Mouse (Mus musculus) intestine, embryonic 16.5 days (tissue): ENCODE measurements around the gene Rnh1. TPM values are rescaled to one million over a fixed set of nuclear protein-coding genes. Genes with fewer than 3 reads are reported as not detected.

Experiments
- ATAC-seq: fragments of 200-750 bp; cut with Nextera tagmentation; 2 replicates; pipeline ENCODE4 v1.8.0; 2017; ENCODE audit warnings: moderate TSS enrichment, moderate library complexity
- H3K27ac ChIP-seq: fragments of 300-500 bp; sonication (generic); 2 replicates; pipeline ENCODE4 v1.5.1; 2014; ENCODE audit warnings: mild to moderate bottlenecking, low read length
- H3K27me3 ChIP-seq: fragments of 300-500 bp; sonication (generic); replicated peaks from 2 replicates; pipeline ENCODE4 v1.6.1; 2014; ENCODE audit warnings: low read length, control low read depth, mixed read lengths; ENCODE audit not compliant: control insufficient read depth, insufficient read depth
- H3K36me3 ChIP-seq: fragments of 300-500 bp; sonication (generic); 2 replicates; pipeline ENCODE4 v1.6.1; 2014; ENCODE audit warnings: low read length, control low read depth; ENCODE audit not compliant: control insufficient read depth, insufficient read depth
- H3K4me1 ChIP-seq: fragments of 300-500 bp; sonication (generic); 2 replicates; pipeline ENCODE4 v1.6.1; 2014; ENCODE audit warnings: low read length, control low read depth, mixed read lengths; ENCODE audit not compliant: control insufficient read depth, insufficient read depth
- H3K4me2 ChIP-seq: fragments of 300-500 bp; sonication (generic); 2 replicates; pipeline ENCODE4 v1.6.1; 2014; ENCODE audit warnings: low read depth, low read length, control low read depth
- H3K4me3 ChIP-seq: fragments of 300-500 bp; sonication (generic); 2 replicates; pipeline ENCODE4 v1.5.1; 2014; ENCODE audit warnings: mild to moderate bottlenecking, low read length
- H3K9ac ChIP-seq: fragments of 300-500 bp; sonication (generic); 2 replicates; pipeline ENCODE4 v1.6.1; 2014; ENCODE audit warnings: low read depth, low read length
- H3K9me3 ChIP-seq: fragments of 300-500 bp; sonication (generic); 2 replicates; pipeline ENCODE4 v1.6.1; 2016; ENCODE audit warnings: low read length, control low read depth; ENCODE audit not compliant: control insufficient read depth
- WGBS: fragments of 180-500 bp; shearing (Covaris S2); extraction: QIAGEN DNeasy Blood & Tissue Kit; methylation state at CpG from one replicate; pipeline ENCODE4 v1.1.7; 2014; 5-methylcytosine and 5-hydroxymethylcytosine counted together
- polyA plus RNA-seq: library from polyadenylated mRNA; unstranded; fragments of >200 nt; fragmentation: Nextera tagmentation; extraction: Ambion mirVana; gene quantifications from 2 replicates; pipeline ENCODE4 v1.2.1, GENCODE M21; 2015

The Rnh1 gene
- polyA plus RNA-seq, 1 experiment from 2014 or later = 160 TPM

GRCm38 (mm10) chr7:141193948-141194347 lies 21.3 kb upstream of the Rnh1 start, which contains the start of the genes Hras and Lrrc56:
Gene Hras, minus strand, starts transcription at chr7:141194005.
Gene Lrrc56, plus strand, starts transcription at chr7:141194157.
- under 1% methylated on average over 38 of the region's 39 CpGs for WGBS
- H3K27me3 ChIP-seq = no peaks in the 10 kb centered on the region
- peak within 1 kb of the TSS; percentile 92 for H3K4me3 ChIP-seq
- H3K9ac ChIP-seq = peak within 1 kb of the TSS; percentile 92
- peak; percentile 95 for ATAC-seq
- peak within 1 kb of the TSS; percentile 97 for H3K4me2 ChIP-seq
- H3K27ac ChIP-seq = peak within 1 kb of the TSS; percentile 90
- H3K4me1 ChIP-seq = peaks cover 17% of the 10 kb centered on the region
- H3K36me3 ChIP-seq = peaks cover 16% of the 10 kb centered on the region
- no peaks in the 10 kb centered on the region for H3K9me3 ChIP-seq

GRCm38 (mm10) chr7:141193348-141193856 lies 20.7 kb upstream of the Rnh1 start:
- Histone ChIP-seq H3K27me3 (no peaks in the 10 kb centered on the region), H3K36me3 (peaks cover 18% of the 10 kb centered on the region), H3K4me3 (peak overlapping the region; percentile 92), H3K9ac (peak overlapping the region; percentile 92), H3K27ac (peak overlapping the region; percentile 87), H3K9me3 (no peaks in the 10 kb centered on the region), H3K4me2 (peak overlapping the region; percentile 91), H3K4me1 (peaks cover 17% of the 10 kb centered on the region)
- ATAC-seq = no peak
- WGBS = under 1% methylated on average over 43 of the region's 43 CpGs

- 28% methylated on average over 12 of the region's 12 CpGs for WGBS
- Histone ChIP-seq H3K4me3 (peak overlapping the region; percentile 92), H3K36me3 (peaks cover 18% of the 10 kb centered on the region), H3K9me3 (no peaks in the 10 kb centered on the region), H3K4me2 (peak overlapping the region; percentile 91), H3K27me3 (no peaks in the 10 kb centered on the region), H3K9ac (peak overlapping the region; percentile 92), H3K27ac (peak overlapping the region; percentile 87), H3K4me1 (peaks cover 13% of the 10 kb centered on the region)
- no peak for ATAC-seq
Measured at GRCm38 (mm10) chr7:141192776-141193347, 20.2 kb upstream of the Rnh1 start.

- ATAC-seq = no peak
- Histone ChIP-seq H3K9ac (peak overlapping the region; percentile 92; the same call in 1 of the 2 replicates), H3K27me3 (no peaks in the 10 kb centered on the region), H3K9me3 (no peaks in the 10 kb centered on the region), H3K4me3 (no peak overlapping the region; the same call in 1 of the 2 replicates), H3K4me2 (peak overlapping the region; percentile 91), H3K27ac (no peak overlapping the region), H3K4me1 (peaks cover 12% of the 10 kb centered on the region), H3K36me3 (peaks cover 18% of the 10 kb centered on the region)
- 87% methylated on average over 24 of the region's 24 CpGs for WGBS
Measured at GRCm38 (mm10) chr7:141191796-141192685, 19.4 kb upstream of the Rnh1 start.

GRCm38 (mm10) chr7:141191036-141191435 lies 18.4 kb upstream of the Rnh1 start:
- ATAC-seq = no peak
- Histone ChIP-seq H3K4me2 (no peak overlapping the region), H3K9me3 (no peaks in the 10 kb centered on the region), H3K9ac (no peak overlapping the region), H3K27ac (no peak overlapping the region), H3K27me3 (no peaks in the 10 kb centered on the region), H3K4me1 (peaks cover 12% of the 10 kb centered on the region), H3K4me3 (no peak overlapping the region), H3K36me3 (peaks cover 18% of the 10 kb centered on the region)
- WGBS = 87% methylated on average over 14 of the region's 14 CpGs

- Histone ChIP-seq H3K36me3 (peaks cover 18% of the 10 kb centered on the region), H3K4me1 (peaks cover 12% of the 10 kb centered on the region), H3K27me3 (no peaks in the 10 kb centered on the region), H3K9me3 (no peaks in the 10 kb centered on the region), H3K27ac (no peak overlapping the region), H3K4me2 (no peak overlapping the region), H3K4me3 (no peak overlapping the region), H3K9ac (no peak overlapping the region)
- 89% methylated on average over 3 of the region's 3 CpGs for WGBS
- no peak for ATAC-seq
Measured at GRCm38 (mm10) chr7:141190220-141190619, 17.6 kb upstream of the Rnh1 start.

- H3K36me3 ChIP-seq = peaks cover 18% of the 10 kb centered on the region
- peaks cover 9% of the 10 kb centered on the region for H3K4me1 ChIP-seq
- 92% methylated on average over 3 of the region's 3 CpGs for WGBS
- no peak overlapping the region for H3K4me2 ChIP-seq
- no peak overlapping the region for H3K27ac ChIP-seq
- no peaks in the 10 kb centered on the region for H3K9me3 ChIP-seq
- no peak overlapping the region for H3K4me3 ChIP-seq
- no peaks in the 10 kb centered on the region for H3K27me3 ChIP-seq
- ATAC-seq = no peak
- H3K9ac ChIP-seq = no peak overlapping the region
Measured at GRCm38 (mm10) chr7:141188733-141189132, 16.1 kb upstream of the Rnh1 start.

- Histone ChIP-seq H3K4me1 (peaks cover 9% of the 10 kb centered on the region), H3K27ac (no peak overlapping the region), H3K9ac (no peak overlapping the region), H3K36me3 (peaks cover 18% of the 10 kb centered on the region), H3K4me2 (no peak overlapping the region), H3K9me3 (no peaks in the 10 kb centered on the region), H3K27me3 (no peaks in the 10 kb centered on the region), H3K4me3 (no peak overlapping the region)
- no peak for ATAC-seq
- 68% methylated on average over 3 of the region's 3 CpGs for WGBS
Measured at GRCm38 (mm10) chr7:141188194-141188593, 15.5 kb upstream of the Rnh1 start.

- H3K27me3 ChIP-seq = no peaks in the 10 kb centered on the region
- no peak overlapping the region for H3K4me2 ChIP-seq
- 3% methylated on average over 8 of the region's 8 CpGs for WGBS
- H3K27ac ChIP-seq = no peak overlapping the region
- H3K9me3 ChIP-seq = no peaks in the 10 kb centered on the region
- peaks cover 11% of the 10 kb centered on the region for H3K4me1 ChIP-seq
- no peak overlapping the region for H3K4me3 ChIP-seq
- H3K9ac ChIP-seq = no peak overlapping the region
- H3K36me3 ChIP-seq = no peaks in the 10 kb centered on the region
- ATAC-seq = no peak
Measured at GRCm38 (mm10) chr7:141176173-141176572, 3.5 kb upstream of the Rnh1 start.
